Mouse (Mus musculus) layer of hippocampus, adult 8-10 months (tissue): ENCODE measurements at regions not wholly inside any gene's neighbourhood (a gene's known extent, or its start where the extent isn't known, plus 50 kb on each side); places are given as distances from the start of the nearest gene placed in this dataset.
A peak's percentile ranks its signal among the peaks of the same experiment; 100 is the strongest.

ENCODE experiments used
- DNase-seq, 2 experiments: peaks; one replicate each; pipeline ENCODE4 v3.0.0; 2022; ENCODE audit warnings: low spot score in 2 of 2

GRCm38 (mm10) chr3:149329615-149330014 is 339.3 kb upstream of the Adgrl2 start:
- no peak for DNase-seq

GRCm38 (mm10) chr3:149326664-149327063 is 336.3 kb upstream of the Adgrl2 start:
- no peak for DNase-seq

- no peak for DNase-seq
These were observed 333.7 kb upstream of the Adgrl2 start for GRCm38 (mm10) chr3:149324088-149324487.

GRCm38 (mm10) chr3:149318728-149319127 is 328.4 kb upstream of the Adgrl2 start:
- no peak for DNase-seq

- no peak for DNase-seq
These were observed 323.9 kb upstream of the Adgrl2 start for GRCm38 (mm10) chr3:149314258-149314657.

GRCm38 (mm10) chr3:149313217-149313616 is 322.9 kb upstream of the Adgrl2 start:
- DNase-seq: no peak

GRCm38 (mm10) chr3:149311576-149311975 is 321.2 kb upstream of the Adgrl2 start:
- DNase-seq: no peak

- DNase-seq: no peak
These were observed 316.4 kb upstream of the Adgrl2 start for GRCm38 (mm10) chr3:149306709-149307108.

GRCm38 (mm10) chr3:149306291-149306690 is 315.9 kb upstream of the Adgrl2 start:
- no peak for DNase-seq

GRCm38 (mm10) chr3:149305440-149305839 is 315.1 kb upstream of the Adgrl2 start:
- no peak for DNase-seq

GRCm38 (mm10) chr3:149305011-149305413 is 314.7 kb upstream of the Adgrl2 start:
- DNase-seq: no peak

- DNase-seq: no peak
These were observed 313.1 kb upstream of the Adgrl2 start for GRCm38 (mm10) chr3:149303418-149303817.

GRCm38 (mm10) chr3:149300002-149300401 is 309.6 kb upstream of the Adgrl2 start:
- DNase-seq: no peak

- no peak for DNase-seq
These were observed 306.1 kb upstream of the Adgrl2 start for GRCm38 (mm10) chr3:149296419-149296962.

- DNase-seq: peak; percentile 17 to 19
These were observed 305.6 kb upstream of the Adgrl2 start for GRCm38 (mm10) chr3:149295942-149296341.

- no peak for DNase-seq
These were observed 305.0 kb upstream of the Adgrl2 start for GRCm38 (mm10) chr3:149295257-149295831.

GRCm38 (mm10) chr3:149294445-149294844 is 304.1 kb upstream of the Adgrl2 start:
- DNase-seq: no peak

GRCm38 (mm10) chr3:149292459-149292858 is 302.1 kb upstream of the Adgrl2 start:
- DNase-seq: no peak

- no peak for DNase-seq
These were observed 301.1 kb upstream of the Adgrl2 start for GRCm38 (mm10) chr3:149291473-149291872.

GRCm38 (mm10) chr3:149290228-149290627 is 299.9 kb upstream of the Adgrl2 start:
- no peak for DNase-seq

GRCm38 (mm10) chr3:149287080-149287479 is 296.7 kb upstream of the Adgrl2 start:
- DNase-seq: no peak

- DNase-seq: no peak
These were observed 294.6 kb upstream of the Adgrl2 start for GRCm38 (mm10) chr3:149284976-149285375.
